Mouse (Mus musculus) cerebellum, adult 2 months (tissue): ENCODE measurements at regions not wholly inside any gene's neighbourhood (a gene's known extent, or its start where the extent isn't known, plus 50 kb on each side); places are given as distances from the start of the nearest gene placed in this dataset.

Experiments
- CTCF ChIP-seq: fragments of 200-500 bp; IDR thresholded peaks from 2 replicates; pipeline ENCODE4 v1.5.1; 2011; ENCODE audit warnings: low read depth, mild to moderate bottlenecking, control low read depth, low read length, moderate library complexity, borderline replicate concordance; ENCODE audit not compliant: insufficient read depth
- POLR2A ChIP-seq: fragments of 200-500 bp; IDR thresholded peaks from 2 replicates; pipeline ENCODE4 v1.6.1; 2011; ENCODE audit warnings: low read length, control low read depth, borderline replicate concordance; ENCODE audit not compliant: insufficient read depth

DNA sequence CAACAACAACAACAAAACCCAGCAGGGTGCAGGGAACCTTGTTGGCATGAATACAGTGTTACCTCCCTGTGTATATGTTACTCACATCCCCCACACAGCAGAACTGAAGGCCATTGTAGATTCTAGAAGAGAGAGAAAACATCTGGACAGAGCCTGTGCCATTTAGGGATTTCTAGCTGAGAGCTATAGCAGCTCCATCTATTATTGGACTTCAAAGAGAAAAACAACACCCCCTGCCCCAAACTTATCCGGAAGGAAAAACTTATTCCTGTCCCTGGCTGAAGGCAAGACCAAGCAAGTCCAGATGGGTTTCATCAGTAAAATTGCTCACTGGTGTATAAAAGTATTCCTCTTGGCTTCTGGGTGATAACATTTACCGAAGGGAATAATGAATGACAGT, 98.6 kb upstream of the St8sia2 start:
- no peak for TF ChIP-seq CTCF
- TF ChIP-seq POLR2A: no peak
